Mouse (Mus musculus): ENCODE measurements around the gene Adcy7. TPM values are rescaled to one million over a fixed set of nuclear protein-coding genes. Genes with fewer than 3 reads are reported as not detected.

Adcy7 gene
- 10 to 100 TPM in 1 of 2 experiments, 1 to 10 TPM in 1; 5.7 to 11.5 TPM for total RNA-seq (2021)
- long read RNA-seq, experiment 1, partial matches to known transcripts = 4 of 5 reads
- long read RNA-seq, experiment 1, other reads (novel, unspliced or antisense) = 1 of 5 reads
- long read RNA-seq, experiment 2, full-length matches to known transcripts = 1 of 6 reads
- long read RNA-seq, experiment 2, partial matches to known transcripts = 5 of 6 reads
- long read RNA-seq, experiment 2, other reads (novel, unspliced or antisense) = 0 of 6 reads

- DNase-seq = peak; percentile 73 to 87
Measured at GRCm38 (mm10) chr8:88272231-88273050, at the start of gene Adcy7. Adcy7 (plus strand) TSS chr8:88272403.

GRCm38 (mm10) chr8:88225358-88225757 lies 46.8 kb upstream of the Adcy7 start:
- DNase-seq = no peak

GRCm38 (mm10) chr8:88227851-88228250 lies 44.4 kb upstream of the Adcy7 start:
- no peak for DNase-seq

- DNase-seq = no peak
Measured at GRCm38 (mm10) chr8:88228286-88228685, 43.9 kb upstream of the Adcy7 start.

GRCm38 (mm10) chr8:88228800-88229199 lies 43.4 kb upstream of the Adcy7 start:
- DNase-seq = no peak

GRCm38 (mm10) chr8:88236666-88237065 lies 35.5 kb upstream of the Adcy7 start:
- no peak for DNase-seq

- DNase-seq = no peak
Measured at GRCm38 (mm10) chr8:88237606-88238005, 34.6 kb upstream of the Adcy7 start.

- no peak for DNase-seq
Measured at GRCm38 (mm10) chr8:88239277-88239676, 32.9 kb upstream of the Adcy7 start.

- no peak for DNase-seq
Measured at GRCm38 (mm10) chr8:88241871-88242270, 30.3 kb upstream of the Adcy7 start.

GRCm38 (mm10) chr8:88244298-88244697 lies 27.9 kb upstream of the Adcy7 start:
- DNase-seq = peak; percentile 56 to 75

GRCm38 (mm10) chr8:88252791-88253190 lies 19.4 kb upstream of the Adcy7 start:
- DNase-seq = peak; percentile 50 to 57

GRCm38 (mm10) chr8:88254957-88255356 lies 17.2 kb upstream of the Adcy7 start:
- DNase-seq = no peak

GRCm38 (mm10) chr8:88258024-88258423 lies 14.2 kb upstream of the Adcy7 start:
- DNase-seq = no peak

- DNase-seq = no peak
Measured at GRCm38 (mm10) chr8:88258544-88258943, 13.7 kb upstream of the Adcy7 start.

- peak; percentile 44 to 48 for DNase-seq
Measured at GRCm38 (mm10) chr8:88260466-88260980, 11.7 kb upstream of the Adcy7 start.

- no peak for DNase-seq
Measured at GRCm38 (mm10) chr8:88262831-88263635, 9.2 kb upstream of the Adcy7 start.

- no peak for DNase-seq
Measured at GRCm38 (mm10) chr8:88265511-88265910, 6.7 kb upstream of the Adcy7 start.

GRCm38 (mm10) chr8:88266170-88266800 lies 5.9 kb upstream of the Adcy7 start:
- peak; percentile 83 to 87 for DNase-seq

- no peak for DNase-seq
Measured at GRCm38 (mm10) chr8:88266801-88267403, 5.3 kb upstream of the Adcy7 start.

- DNase-seq = no peak
Measured at GRCm38 (mm10) chr8:88269107-88269875, 2.9 kb upstream of the Adcy7 start.

- no peak for DNase-seq
Measured at GRCm38 (mm10) chr8:88270086-88270485, 2.1 kb upstream of the Adcy7 start.
